Mouse (Mus musculus): ENCODE data around the gene 6430531B16Rik. TPM values are rescaled to one million over a fixed set of nuclear protein-coding genes. Genes with fewer than 3 reads are reported as not detected.
A peak's percentile ranks its signal among the peaks of the same experiment; 100 is the strongest.

Gene 6430531B16Rik
- polyA plus RNA-seq, 1 experiment from 2014 or later = not detected

DNA sequence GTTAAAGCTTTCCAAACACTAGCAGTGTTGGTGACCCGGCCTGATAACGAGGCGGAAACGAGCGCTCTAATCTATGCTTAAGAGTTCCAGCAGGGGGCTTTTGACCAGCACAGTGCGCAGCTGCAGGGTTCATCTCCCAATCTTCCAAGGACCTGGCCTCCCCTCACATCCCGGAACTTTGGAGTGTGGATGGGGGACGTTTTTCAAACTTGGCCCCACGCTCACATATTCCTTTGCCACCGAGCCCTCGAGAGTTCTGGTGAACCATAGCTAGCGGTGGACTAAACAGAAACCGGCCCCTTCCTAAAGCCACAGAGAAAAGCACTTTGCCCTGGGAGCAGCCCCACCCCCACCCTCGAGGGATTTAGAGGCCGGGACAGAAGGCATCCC is 28.7 kb downstream of the 6430531B16Rik start:
- H3K27ac ChIP-seq = no peak overlapping the region
- peak; percentile 71 for ATAC-seq

DNA sequence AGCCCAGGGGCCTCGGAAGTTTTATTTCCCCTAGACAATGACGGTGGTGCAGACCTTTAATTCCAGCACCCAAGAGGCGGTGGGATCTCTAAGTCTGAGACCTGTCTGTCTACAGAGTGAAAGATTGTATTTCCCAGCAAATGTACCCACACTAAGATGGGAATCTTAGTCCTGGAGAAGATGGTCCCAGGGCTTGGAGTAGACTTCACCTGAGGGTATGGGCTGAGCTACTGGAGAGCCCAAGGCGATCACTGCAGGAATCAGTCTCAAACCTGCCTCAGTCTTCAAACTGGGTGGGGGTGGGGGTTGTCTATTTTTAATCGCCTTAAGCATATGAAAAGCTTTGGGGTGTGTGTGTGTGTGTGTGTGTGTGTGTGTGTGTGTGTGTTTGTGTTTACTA is 32.5 kb downstream of the 6430531B16Rik start:
- Histone ChIP-seq H3K27me3 (replicated peaks) (peaks cover 87% of the 10 kb centered on the region), H3K27ac (no peak overlapping the region), H3K9ac (no peak overlapping the region), H3K4me3 (no peak overlapping the region), H3K36me3 (no peaks in the 10 kb centered on the region), H3K4me2 (no peak overlapping the region), H3K9me3 (replicated peaks) (no peaks in the 10 kb centered on the region), H3K4me1 (peaks cover 21% of the 10 kb centered on the region)
- 27% methylated on average over 5 of the region's 5 CpGs for WGBS (ENCODE audit: insufficient replicate concordance)
- ATAC-seq = no peak

More for the DNA sequence above, 28.7 kb downstream of the 6430531B16Rik start:
- no peaks in the 10 kb centered on the region for H3K36me3 ChIP-seq
- WGBS (ENCODE audit: insufficient replicate concordance) = 0% methylated on average over 15 of the region's 15 CpGs
- H3K4me3 ChIP-seq = peak overlapping the region; percentile 66
- H3K9ac ChIP-seq = peak overlapping the region; percentile 57
- peaks cover 48% of the 10 kb centered on the region for H3K27me3 ChIP-seq (replicated peaks)
- peaks cover 20% of the 10 kb centered on the region for H3K4me1 ChIP-seq
- H3K9me3 ChIP-seq (replicated peaks) = no peaks in the 10 kb centered on the region
- peak overlapping the region; percentile 92 for H3K4me2 ChIP-seq

GRCm38 (mm10) chr7:139945516-139945915 is 33.0 kb downstream of the 6430531B16Rik start:
- no peak overlapping the region for H3K9ac ChIP-seq
- WGBS (ENCODE audit: insufficient replicate concordance) = 12% methylated on average over 5 of the region's 5 CpGs
- H3K27me3 ChIP-seq (replicated peaks) = peaks cover 92% of the 10 kb centered on the region
- no peak for ATAC-seq
- H3K36me3 ChIP-seq = no peaks in the 10 kb centered on the region
- H3K9me3 ChIP-seq (replicated peaks) = no peaks in the 10 kb centered on the region
- H3K4me1 ChIP-seq = peaks cover 15% of the 10 kb centered on the region
- no peak overlapping the region for H3K27ac ChIP-seq
- H3K4me2 ChIP-seq = no peak overlapping the region
- H3K4me3 ChIP-seq = no peak overlapping the region

DNA sequence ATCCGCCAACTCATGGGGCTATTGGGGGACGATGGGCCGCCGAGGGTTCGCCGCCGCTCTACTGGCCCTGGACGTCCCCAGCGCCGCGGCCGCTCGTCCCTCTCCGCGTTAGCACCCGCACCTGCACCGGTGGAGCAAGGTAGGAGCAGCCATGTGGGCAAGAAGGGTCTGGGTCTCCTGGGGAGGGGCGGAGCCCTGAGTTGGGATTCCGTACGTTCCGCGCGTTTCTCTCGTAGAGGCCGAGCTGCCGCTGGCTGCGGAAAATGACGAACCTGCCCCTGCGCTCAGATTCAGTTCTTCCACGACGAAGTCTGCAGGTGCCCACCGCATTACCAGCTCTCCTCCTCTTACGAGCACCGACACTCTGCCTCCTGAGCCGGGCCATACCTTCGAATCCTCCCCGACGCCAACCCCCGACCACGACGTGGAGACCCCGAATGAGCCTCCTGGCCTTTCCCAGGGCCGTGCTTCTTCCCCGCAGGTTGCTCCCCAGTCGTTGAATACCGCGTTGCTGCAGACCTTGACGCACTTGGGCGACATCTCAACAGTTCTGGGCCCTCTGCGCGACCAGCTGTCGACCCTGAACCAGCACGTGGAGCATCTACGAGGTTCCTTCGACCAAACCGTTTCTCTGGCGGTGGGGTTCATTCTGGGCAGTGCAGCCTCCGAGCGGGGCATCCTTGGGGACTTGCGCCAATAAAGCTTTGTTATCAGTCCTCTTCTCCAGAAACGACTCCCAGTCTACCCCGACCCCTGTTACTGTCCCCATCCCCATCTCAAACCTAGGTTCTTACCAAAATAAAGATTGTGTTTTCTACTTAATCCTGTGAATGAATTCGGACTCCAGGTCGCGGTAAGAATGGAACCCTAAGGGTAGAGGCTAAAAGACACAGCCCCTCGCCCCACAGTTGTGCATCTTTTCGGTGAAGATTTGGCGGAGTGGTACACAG is 34.0 kb downstream of the 6430531B16Rik start:
- H3K27me3 ChIP-seq (replicated peaks) = peaks cover 93% of the 10 kb centered on the region
- H3K36me3 ChIP-seq = no peaks in the 10 kb centered on the region
- H3K4me2 ChIP-seq = peak overlapping the region; percentile 48
- peak overlapping the region; percentile 32 for H3K4me3 ChIP-seq
- no peak overlapping the region for H3K27ac ChIP-seq
- no peaks in the 10 kb centered on the region for H3K9me3 ChIP-seq (replicated peaks)
- no peak overlapping the region for H3K9ac ChIP-seq
- ATAC-seq = no peak
- WGBS (ENCODE audit: insufficient replicate concordance) = 5% methylated on average over 68 of the region's 68 CpGs
- peaks cover 9% of the 10 kb centered on the region for H3K4me1 ChIP-seq

- Histone ChIP-seq H3K4me3 (peak within 1 kb of the TSS; percentile 32), H3K4me1 (peaks cover 8% of the 10 kb centered on the region), H3K9ac (no peak within 1 kb of the TSS), H3K4me2 (peak within 1 kb of the TSS; percentile 48), H3K27me3 (replicated peaks) (peaks cover 85% of the 10 kb centered on the region), H3K36me3 (no peaks in the 10 kb centered on the region), H3K27ac (no peak within 1 kb of the TSS), H3K9me3 (replicated peaks) (no peaks in the 10 kb centered on the region)
- 2% methylated on average over 59 of the region's 59 CpGs for whole genome bisulfite sequencing (ENCODE audit: insufficient replicate concordance)
- ATAC-seq = no peak
Observed at GRCm38 (mm10) chr7:139943674-139944281, 34.8 kb downstream of the 6430531B16Rik start, which contains the start of gene Utf1. Gene Utf1 (plus strand): TSS chr7:139943789.

DNA sequence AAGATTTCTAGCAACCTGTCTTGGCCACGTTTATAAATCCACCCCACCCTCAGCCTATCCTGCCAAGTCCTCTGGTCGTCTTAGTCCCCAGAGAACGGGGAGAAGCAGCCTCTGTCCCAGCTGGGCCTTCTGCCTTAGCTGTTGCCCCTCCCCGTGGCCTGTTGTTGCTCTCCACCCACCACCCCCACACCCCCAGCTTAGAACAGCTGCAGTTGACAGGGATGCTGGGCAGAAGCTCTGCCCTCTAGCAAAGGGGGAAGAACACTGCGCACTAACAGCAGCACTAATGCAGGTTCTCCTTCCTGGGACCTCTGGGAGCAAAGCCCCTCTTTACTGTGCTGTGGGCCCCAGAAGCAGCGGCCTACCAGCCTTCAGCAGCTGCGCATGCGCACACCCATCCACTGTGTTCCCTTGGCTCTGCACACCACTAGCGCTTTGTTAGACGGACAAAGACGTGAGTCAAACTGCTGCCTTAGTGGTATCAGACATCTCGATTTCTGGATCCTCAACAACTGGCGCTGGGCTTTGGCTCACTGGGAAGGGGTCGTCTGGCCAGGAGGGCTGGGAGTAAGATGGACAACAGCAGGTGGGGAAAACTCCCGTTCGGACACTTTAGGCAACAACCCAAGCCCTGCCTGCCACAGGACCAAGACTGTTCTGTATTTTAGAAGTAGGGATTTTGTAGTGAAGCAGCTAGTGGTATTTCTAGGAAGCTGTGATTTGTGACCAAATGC is 37.9 kb downstream of the 6430531B16Rik start:
- no peak overlapping the region for H3K27ac ChIP-seq
- no peaks in the 10 kb centered on the region for H3K9me3 ChIP-seq (replicated peaks)
- WGBS (ENCODE audit: insufficient replicate concordance) = 52% methylated on average over 16 of the region's 16 CpGs
- peaks cover 79% of the 10 kb centered on the region for H3K27me3 ChIP-seq (replicated peaks)
- no peak overlapping the region for H3K4me2 ChIP-seq
- no peaks in the 10 kb centered on the region for H3K36me3 ChIP-seq
- ATAC-seq = no peak
- H3K4me1 ChIP-seq = peaks cover 8% of the 10 kb centered on the region
- no peak overlapping the region for H3K9ac ChIP-seq
- H3K4me3 ChIP-seq = no peak overlapping the region

- Histone ChIP-seq H3K9me3 (replicated peaks) (no peaks in the 10 kb centered on the region), H3K9ac (no peak overlapping the region), H3K4me3 (no peak overlapping the region), H3K27me3 (replicated peaks) (peaks cover 51% of the 10 kb centered on the region), H3K36me3 (no peaks in the 10 kb centered on the region), H3K4me1 (no peaks in the 10 kb centered on the region), H3K27ac (no peak overlapping the region), H3K4me2 (no peak overlapping the region)
- no peak for ATAC-seq
- 39% methylated on average over 5 of the region's 5 CpGs for WGBS (ENCODE audit: insufficient replicate concordance)
Observed at GRCm38 (mm10) chr7:139937810-139938209, 40.7 kb downstream of the 6430531B16Rik start.

DNA sequence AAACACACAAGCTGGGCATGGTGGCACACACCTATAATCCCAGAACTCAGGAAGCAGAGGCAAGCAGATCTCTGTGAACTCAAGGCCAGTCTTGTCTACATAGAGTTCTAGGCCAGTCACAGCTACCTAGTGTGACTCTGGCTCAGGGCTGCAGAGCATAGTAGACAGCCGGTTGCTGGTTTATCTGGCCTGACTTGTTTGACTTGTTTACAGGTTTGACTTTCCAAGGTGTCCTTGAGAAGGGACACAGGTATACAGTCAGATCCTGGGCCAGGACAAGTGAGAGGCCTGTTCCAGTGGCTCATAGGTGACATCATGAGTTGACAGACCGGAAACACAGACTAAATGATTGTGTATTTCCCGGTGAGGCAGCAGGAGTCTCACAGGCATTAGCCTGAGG is 41.4 kb downstream of the 6430531B16Rik start:
- no peak for ATAC-seq
- Histone ChIP-seq H3K27me3 (replicated peaks) (peaks cover 46% of the 10 kb centered on the region), H3K4me3 (no peak overlapping the region), H3K4me2 (no peak overlapping the region), H3K9me3 (replicated peaks) (no peaks in the 10 kb centered on the region), H3K4me1 (no peaks in the 10 kb centered on the region), H3K36me3 (no peaks in the 10 kb centered on the region), H3K27ac (no peak overlapping the region), H3K9ac (no peak overlapping the region)
- WGBS (ENCODE audit: insufficient replicate concordance) = 65% methylated on average over 3 of the region's 3 CpGs

GRCm38 (mm10) chr7:139936705-139937104 is 41.9 kb downstream of the 6430531B16Rik start:
- Histone ChIP-seq H3K9ac (no peak overlapping the region), H3K4me2 (no peak overlapping the region), H3K27ac (no peak overlapping the region), H3K4me1 (no peaks in the 10 kb centered on the region), H3K36me3 (no peaks in the 10 kb centered on the region), H3K9me3 (replicated peaks) (no peaks in the 10 kb centered on the region), H3K27me3 (replicated peaks) (peaks cover 46% of the 10 kb centered on the region), H3K4me3 (no peak overlapping the region)
- ATAC-seq = no peak
- WGBS (ENCODE audit: insufficient replicate concordance) = 71% methylated on average over 10 of the region's 10 CpGs

DNA sequence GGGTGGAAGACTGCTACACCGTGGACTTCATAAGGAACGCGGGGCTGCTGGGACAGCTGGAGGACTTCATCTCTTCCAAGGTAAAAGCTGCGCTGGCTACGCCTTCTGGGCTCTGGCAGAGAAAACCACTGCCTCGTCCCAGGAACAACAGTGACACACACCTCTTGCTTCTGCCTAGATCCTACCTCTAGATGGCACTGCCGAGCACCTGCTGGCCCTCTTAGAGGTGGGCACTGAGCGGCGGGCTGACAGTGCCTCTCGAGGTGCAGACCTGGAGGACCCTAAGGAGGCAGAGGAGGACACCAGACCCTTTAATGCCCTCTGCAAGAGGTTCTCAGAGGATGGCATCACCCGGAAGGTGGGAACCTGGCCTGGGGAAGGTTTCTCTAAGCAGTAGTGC is 47.8 kb downstream of the 6430531B16Rik start:
- no peak overlapping the region for H3K4me2 ChIP-seq
- WGBS (ENCODE audit: insufficient replicate concordance) = 16% methylated on average over 11 of the region's 11 CpGs

More for the DNA sequence above, 47.8 kb downstream of the 6430531B16Rik start:
- Histone ChIP-seq H3K9ac (no peak overlapping the region), H3K4me1 (no peaks in the 10 kb centered on the region), H3K9me3 (replicated peaks) (no peaks in the 10 kb centered on the region), H3K27ac (no peak overlapping the region), H3K36me3 (no peaks in the 10 kb centered on the region), H3K27me3 (replicated peaks) (peaks cover 16% of the 10 kb centered on the region), H3K4me3 (no peak overlapping the region)
- ATAC-seq = 0 out of 2 replicates have a peak, but pooled peaks have one; percentile 35
